Mouse (Mus musculus) stomach, postnatal 0 days (tissue): ENCODE results near the gene Sumf1. TPM values are rescaled to one million over a fixed set of nuclear protein-coding genes. Genes with fewer than 3 reads are reported as not detected.

Experiments
- ATAC-seq: fragments of 200-750 bp; cut with Nextera tagmentation; 2 replicates; pipeline ENCODE4 v1.8.0; 2017; ENCODE audit not compliant: low FRiP score, low TSS enrichment
- DNase-seq: peaks from one replicate; pipeline ENCODE4 v3.0.0-alpha.2; 2016; ENCODE audit warnings: low spot score
- H3K27ac ChIP-seq: fragments of 300-500 bp; sonication (generic); replicated peaks from 2 replicates; pipeline ENCODE4 v1.5.1; 2014; ENCODE audit warnings: mild to moderate bottlenecking, control low read depth
- H3K27me3 ChIP-seq: fragments of 300-500 bp; sonication (generic); 2 replicates; pipeline ENCODE4 v1.6.1; 2014; ENCODE audit warnings: low read length; ENCODE audit not compliant: control insufficient read depth, insufficient read depth
- H3K36me3 ChIP-seq: fragments of 300-500 bp; sonication (generic); 2 replicates; pipeline ENCODE4 v1.6.1; 2014; ENCODE audit warnings: low read length, mixed read lengths; ENCODE audit not compliant: control insufficient read depth, insufficient read depth
- H3K4me1 ChIP-seq: fragments of 300-500 bp; sonication (generic); replicated peaks from 2 replicates; pipeline ENCODE4 v1.6.1; 2014; ENCODE audit warnings: antibody characterized with exemption; ENCODE audit not compliant: control insufficient read depth, insufficient read depth
- H3K4me2 ChIP-seq: fragments of 300-500 bp; sonication (generic); replicated peaks from 2 replicates; pipeline ENCODE4 v1.6.1; 2014; ENCODE audit warnings: low read depth, mild to moderate bottlenecking, control low read depth, moderate library complexity
- H3K4me3 ChIP-seq: fragments of 300-500 bp; sonication (generic); 2 replicates; pipeline ENCODE4 v1.5.1; 2014; ENCODE audit warnings: low read depth, low read length, control low read depth
- H3K9ac ChIP-seq: fragments of 300-500 bp; sonication (generic); 2 replicates; pipeline ENCODE4 v1.6.1; 2014; ENCODE audit warnings: mild to moderate bottlenecking, low read length, control low read depth, mixed read lengths
- H3K9me3 ChIP-seq: fragments of 300-500 bp; sonication (generic); 2 replicates; pipeline ENCODE4 v1.6.1; 2016; ENCODE audit warnings: low read length; ENCODE audit not compliant: control insufficient read depth
- CTCF ChIP-seq: IDR thresholded peaks from 2 replicates; pipeline ENCODE4 v1.5.1; 2016; ENCODE audit warnings: antibody characterized with exemption, low read depth, mild to moderate bottlenecking, moderate library complexity
- EP300 ChIP-seq: optimal IDR thresholded peaks from 2 replicates; pipeline ENCODE3; 2016; ENCODE audit warnings: antibody characterized with exemption
- WGBS: fragments of 180-500 bp; shearing (Covaris S2); extraction: QIAGEN DNeasy Blood & Tissue Kit; methylation state at CpG from one replicate; pipeline ENCODE4 v1.1.7; 2014; 5-methylcytosine and 5-hydroxymethylcytosine counted together
- polyA plus RNA-seq: library from polyadenylated mRNA; unstranded; fragments of >200 nt; fragmentation: Nextera tagmentation; extraction: Ambion mirVana; gene quantifications from 2 replicates; pipeline ENCODE4 v1.2.1, GENCODE M21; 2015

The Sumf1 gene
- polyA plus RNA-seq, 1 experiment from 2014 or later, result 20.0 TPM

DNA sequence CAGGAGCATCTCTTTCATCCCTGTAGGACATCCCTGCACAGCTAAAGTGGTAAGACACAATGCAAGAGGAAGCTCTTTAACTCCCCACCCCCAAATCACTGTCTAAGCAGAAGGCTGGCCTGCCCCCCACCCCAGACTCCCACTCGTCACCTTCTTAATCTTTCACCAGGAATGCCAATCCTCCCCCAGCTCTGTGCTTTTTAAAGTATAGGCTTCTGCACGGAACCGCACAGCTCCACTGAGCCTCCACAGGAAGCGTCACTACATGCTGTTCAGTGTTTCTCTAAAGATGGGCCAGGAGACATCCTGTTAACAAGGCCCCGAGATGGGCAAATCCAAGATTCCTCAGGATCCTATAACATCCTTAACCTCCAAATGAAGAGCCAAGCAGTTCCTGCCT, 112.3 kb downstream of the Sumf1 start:
- H3K27me3 ChIP-seq, result no peaks in the 10 kb centered on the region
- DNase-seq, result no peak
- ATAC-seq, result no peak
- no peak overlapping the region for H3K27ac ChIP-seq
- no peak overlapping the region for H3K4me3 ChIP-seq
- no peaks in the 10 kb centered on the region for H3K9me3 ChIP-seq
- H3K4me1 ChIP-seq, result no peaks in the 10 kb centered on the region
- no peak overlapping the region for H3K9ac ChIP-seq
- no peak overlapping the region for H3K4me2 ChIP-seq
- peaks cover 7% of the 10 kb centered on the region; the same call in 1 of the 2 replicates for H3K36me3 ChIP-seq
- 82% methylated on average over 5 of the region's 5 CpGs for WGBS
- TF ChIP-seq EP300 (no peak), CTCF (no peak)

DNA sequence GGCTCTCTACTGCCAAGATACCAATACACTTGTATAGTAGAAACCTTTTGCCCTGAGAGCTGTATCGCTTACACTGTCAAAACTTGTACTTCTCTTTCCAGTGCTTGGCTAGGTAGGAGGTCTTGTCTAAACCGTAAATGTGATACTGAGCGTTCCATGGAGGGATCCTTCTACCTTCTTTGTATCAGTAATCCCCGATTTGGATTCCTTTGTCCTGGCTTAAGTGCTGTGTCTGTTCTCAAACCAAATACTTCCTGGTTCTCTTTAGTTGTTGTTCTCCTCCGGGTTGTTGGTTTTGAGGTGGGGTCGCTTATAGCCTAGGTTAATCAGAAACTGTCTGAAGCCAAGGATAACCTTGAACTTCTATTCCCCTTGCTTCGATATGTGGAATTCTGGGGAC, 114.4 kb downstream of the Sumf1 start:
- Histone ChIP-seq H3K27me3 (no peaks in the 10 kb centered on the region), H3K4me1 (no peaks in the 10 kb centered on the region), H3K4me3 (no peak overlapping the region), H3K27ac (no peak overlapping the region), H3K9ac (no peak overlapping the region), H3K9me3 (no peaks in the 10 kb centered on the region), H3K36me3 (peaks cover 2% of the 10 kb centered on the region; the same call in 1 of the 2 replicates), H3K4me2 (no peak overlapping the region)
- ATAC-seq (no peak), DNase-seq (no peak)
- TF ChIP-seq EP300 (no peak), CTCF (no peak)
- WGBS, result 89% methylated on average over 7 of the region's 7 CpGs

DNA sequence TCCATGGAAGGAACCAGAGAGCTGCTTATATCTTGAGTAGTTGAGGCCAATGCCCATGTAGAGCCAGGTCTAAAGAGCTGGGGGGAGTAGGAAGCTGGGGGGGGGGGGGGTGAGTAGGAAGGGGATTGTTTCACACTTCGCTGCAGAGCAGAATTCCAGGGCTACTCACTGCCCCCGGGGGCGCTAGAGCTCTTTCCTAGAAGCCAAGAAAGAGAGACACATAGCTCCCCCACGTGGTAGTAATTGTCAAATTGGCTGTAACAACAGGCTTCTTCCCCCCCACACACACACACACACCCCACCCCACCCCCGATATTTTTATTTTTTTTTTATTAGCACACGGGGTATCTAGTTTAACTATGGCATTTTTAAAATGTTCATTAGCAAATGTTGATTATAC, 119.8 kb downstream of the Sumf1 start:
- peak overlapping the region; percentile 63 for H3K9ac ChIP-seq
- H3K36me3 ChIP-seq, result no peaks in the 10 kb centered on the region
- peak overlapping the region; percentile 54 for H3K4me3 ChIP-seq
- H3K27ac ChIP-seq, result peak overlapping the region; percentile 90
- WGBS, result 7% methylated on average over 6 of the region's 6 CpGs
- no peaks in the 10 kb centered on the region for H3K27me3 ChIP-seq
- no peaks in the 10 kb centered on the region for H3K9me3 ChIP-seq
- TF ChIP-seq CTCF (peak; percentile 72), EP300 (no peak)
- no peaks in the 10 kb centered on the region for H3K4me1 ChIP-seq
- H3K4me2 ChIP-seq, result peak overlapping the region; percentile 77
- ATAC-seq (no peak), DNase-seq (peak; percentile 81)

GRCm38 (mm10) chr6:108064918-108065526, 120.4 kb downstream of the Sumf1 start, which contains the start of gene Setmar:
Gene Setmar (plus strand): TSS chr6:108065045.
- peak within 1 kb of the TSS; percentile 90 for H3K27ac ChIP-seq
- ATAC-seq (peak; percentile 98), DNase-seq (peak; percentile 99)
- peak within 1 kb of the TSS; percentile 77 for H3K4me2 ChIP-seq
- H3K36me3 ChIP-seq, result no peaks in the 10 kb centered on the region
- peak within 1 kb of the TSS; percentile 54 for H3K4me3 ChIP-seq
- no peaks in the 10 kb centered on the region for H3K4me1 ChIP-seq
- H3K9me3 ChIP-seq, result no peaks in the 10 kb centered on the region
- H3K9ac ChIP-seq, result peak within 1 kb of the TSS; percentile 63
- under 1% methylated on average over 21 of the region's 24 CpGs for WGBS
- TF ChIP-seq CTCF (peak; percentile 50), EP300 (no peak)
- no peaks in the 10 kb centered on the region for H3K27me3 ChIP-seq

DNA sequence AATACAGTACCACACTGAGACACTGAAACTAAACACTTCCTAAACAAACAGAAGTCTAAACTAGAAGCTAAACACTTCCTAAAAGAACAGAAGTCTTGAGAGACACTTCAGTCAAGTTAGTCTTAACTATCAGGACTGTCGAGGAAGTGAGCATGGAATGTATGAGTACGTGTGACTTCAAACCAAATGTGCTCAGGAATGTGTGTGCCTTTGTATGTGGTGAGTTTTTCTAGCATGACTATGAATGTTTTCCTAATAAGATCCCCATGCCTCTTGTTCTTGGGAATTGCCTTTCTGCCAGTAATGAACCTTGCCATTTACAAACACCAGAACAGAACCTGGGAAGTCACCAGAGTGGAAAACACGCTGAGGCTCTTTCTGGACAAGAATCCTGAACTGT, 124.3 kb downstream of the Sumf1 start:
- Histone ChIP-seq H3K9me3 (no peaks in the 10 kb centered on the region), H3K4me3 (no peak overlapping the region), H3K36me3 (no peaks in the 10 kb centered on the region), H3K4me1 (no peaks in the 10 kb centered on the region), H3K4me2 (no peak overlapping the region), H3K9ac (no peak overlapping the region), H3K27ac (no peak overlapping the region), H3K27me3 (no peaks in the 10 kb centered on the region)
- DNase-seq (no peak), ATAC-seq (no peak)
- 66% methylated on average over 3 of the region's 3 CpGs for WGBS
- TF ChIP-seq EP300 (no peak), CTCF (no peak)

GRCm38 (mm10) chr6:108058066-108058465, 127.3 kb downstream of the Sumf1 start:
- no peak overlapping the region for H3K4me3 ChIP-seq
- ATAC-seq (no peak), DNase-seq (no peak)
- no peaks in the 10 kb centered on the region for H3K36me3 ChIP-seq
- H3K4me1 ChIP-seq, result no peaks in the 10 kb centered on the region
- no peaks in the 10 kb centered on the region for H3K9me3 ChIP-seq
- no peak overlapping the region for H3K27ac ChIP-seq
- 67% methylated on average over 5 of the region's 5 CpGs for WGBS
- H3K4me2 ChIP-seq, result no peak overlapping the region
- H3K9ac ChIP-seq, result no peak overlapping the region
- TF ChIP-seq CTCF, result no peak
- no peaks in the 10 kb centered on the region for H3K27me3 ChIP-seq
